Mouse (Mus musculus) right cerebral cortex, postnatal 25 days (tissue): ENCODE results near the gene Usp4.

Experiments used
- DNase-seq: peaks from one replicate; pipeline ENCODE4 v3.0.0; 2022

Gene Usp4

GRCm38 (mm10) chr9:108342301-108342831, 5.3 kb upstream of the Usp4 start:
- no peak for DNase-seq

GRCm38 (mm10) chr9:108343331-108343730, 4.3 kb upstream of the Usp4 start:
- no peak for DNase-seq

- DNase-seq: no peak
Measured at GRCm38 (mm10) chr9:108343835-108344234, 3.8 kb upstream of the Usp4 start.

- DNase-seq: no peak
Measured at GRCm38 (mm10) chr9:108344471-108344870, 3.2 kb upstream of the Usp4 start.

GRCm38 (mm10) chr9:108347024-108347423, 629 bp upstream of the Usp4 start:
- DNase-seq: no peak

- DNase-seq: no peak
Measured at GRCm38 (mm10) chr9:108348290-108348680, 632 bp downstream of the Usp4 start.

- no peak for DNase-seq
Measured at GRCm38 (mm10) chr9:108349727-108350126, 2.1 kb downstream of the Usp4 start.

GRCm38 (mm10) chr9:108378234-108378633, 30.6 kb downstream of the Usp4 start:
- no peak for DNase-seq

GRCm38 (mm10) chr9:108378736-108379135, 31.1 kb downstream of the Usp4 start:
- DNase-seq: no peak

GRCm38 (mm10) chr9:108379294-108379693, 31.6 kb downstream of the Usp4 start:
- no peak for DNase-seq

GRCm38 (mm10) chr9:108381382-108381781, 33.7 kb downstream of the Usp4 start:
- no peak for DNase-seq

- no peak for DNase-seq
Measured at GRCm38 (mm10) chr9:108385006-108385405, 37.4 kb downstream of the Usp4 start.

- DNase-seq: no peak
Measured at GRCm38 (mm10) chr9:108386816-108387215, 39.2 kb downstream of the Usp4 start.

- DNase-seq: no peak
Measured at GRCm38 (mm10) chr9:108388601-108389000, 40.9 kb downstream of the Usp4 start.

- DNase-seq: no peak
Measured at GRCm38 (mm10) chr9:108389220-108389619, 41.6 kb downstream of the Usp4 start.

GRCm38 (mm10) chr9:108392676-108393075, 45.0 kb downstream of the Usp4 start, which contains the start of gene 1700102P08Rik:
Gene 1700102P08Rik, plus strand, starts transcription at chr9:108392805.
- DNase-seq: no peak

GRCm38 (mm10) chr9:108394191-108394590, 46.5 kb downstream of the Usp4 start:
- DNase-seq: no peak

- DNase-seq: no peak
Measured at GRCm38 (mm10) chr9:108395427-108395826, 47.8 kb downstream of the Usp4 start.

GRCm38 (mm10) chr9:108398324-108398723, 50.7 kb downstream of the Usp4 start:
- no peak for DNase-seq

GRCm38 (mm10) chr9:108401186-108401960, 53.7 kb downstream of the Usp4 start:
- DNase-seq: peak; percentile 51

- DNase-seq: peak; percentile 40
Measured at GRCm38 (mm10) chr9:108403081-108403480, 55.4 kb downstream of the Usp4 start.

- no peak for DNase-seq
Measured at GRCm38 (mm10) chr9:108404451-108404850, 56.8 kb downstream of the Usp4 start.

GRCm38 (mm10) chr9:108409535-108409934, 61.9 kb downstream of the Usp4 start:
- no peak for DNase-seq

GRCm38 (mm10) chr9:108411381-108411942, 63.8 kb downstream of the Usp4 start:
- DNase-seq: peak; percentile 70
